Mouse (Mus musculus): ENCODE results near the gene Syne4. TPM values are rescaled to one million over a fixed set of nuclear protein-coding genes. Genes with fewer than 3 reads are reported as not detected.
A peak's percentile ranks its signal among the peaks of the same experiment; 100 is the strongest.

Gene Syne4
- polyA plus RNA-seq, 1 experiment: 14.7 TPM

DNA sequence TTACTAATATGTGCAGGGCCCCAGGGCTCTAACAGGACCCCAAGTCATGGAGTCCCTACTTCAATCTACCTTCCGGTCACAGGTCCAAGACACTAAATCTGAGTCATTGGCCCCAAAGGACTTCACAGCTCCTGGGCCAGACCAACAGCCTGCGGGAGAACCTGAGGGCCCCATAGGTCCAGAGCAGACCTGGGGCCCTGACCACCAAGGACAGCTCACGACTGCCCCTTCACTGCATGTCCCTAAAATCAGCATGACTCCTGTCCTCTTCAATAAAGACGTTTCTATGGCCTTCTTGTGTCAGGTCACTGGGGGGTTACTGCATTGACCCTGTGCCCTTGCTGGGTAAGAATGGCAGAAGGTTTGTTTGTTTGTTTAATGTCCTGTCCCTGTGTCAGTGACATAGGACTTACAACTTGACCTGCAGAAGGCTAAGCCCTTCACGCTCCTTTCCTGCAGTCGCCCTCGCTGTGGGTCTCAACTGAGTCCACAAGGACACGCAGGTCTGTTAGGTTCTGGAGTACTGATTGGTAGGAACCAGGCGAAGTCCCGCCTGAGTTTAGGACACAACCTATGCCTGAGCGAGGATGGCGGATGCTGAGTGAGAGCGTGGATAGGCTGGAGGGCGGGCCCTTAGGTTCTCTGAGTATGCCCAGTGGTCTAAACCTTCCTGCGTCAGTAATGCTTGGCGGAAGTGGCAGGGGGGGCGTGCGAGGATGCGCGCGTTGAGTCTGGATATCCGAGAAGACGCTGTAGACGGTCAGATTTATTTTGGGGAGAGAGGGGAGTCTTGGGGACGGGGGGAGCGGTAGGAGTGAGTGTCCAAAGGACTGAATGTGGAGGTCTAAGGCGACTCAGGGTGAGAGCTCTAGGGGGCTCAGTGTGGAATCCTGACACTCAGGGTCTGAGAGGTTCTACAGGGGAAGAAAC lies 6.3 kb upstream of the Syne4 start, which contains the start of gene Alkbh6:
Gene Alkbh6, plus strand, starts transcription at position 642 of the 930 bp plus-strand sequence.
- H3K4me1 ChIP-seq (ENCODE audit: control insufficient read depth, insufficient read depth, insufficient read length): peaks cover 3% of the 10 kb centered on the region; the same call in 1 of the 2 replicates
- no peaks in the 10 kb centered on the region for H3K27me3 ChIP-seq (ENCODE audit: control insufficient read depth, insufficient read depth, low read length)
- H3K36me3 ChIP-seq (ENCODE audit: control insufficient read depth, insufficient read depth, low read length): peaks cover 2% of the 10 kb centered on the region
- 7% methylated on average over 27 of the region's 27 CpGs for WGBS
- H3K4me3 ChIP-seq (ENCODE audit: extremely low read depth, insufficient read depth, insufficient read length): peak within 1 kb of the TSS; percentile 70
- peak; percentile 91 for DNase-seq (ENCODE audit: low read depth in 1 of 2, low spot score in 2 of 2)
- H3K27ac ChIP-seq (ENCODE audit: insufficient read depth, low read length): peak within 1 kb of the TSS; percentile 49
- no peak for TF ChIP-seq CTCF (IDR thresholded peaks at IDR 0.05; ENCODE audit: extremely low read depth, insufficient read depth, insufficient read length, insufficient replicate concordance)
- TF ChIP-seq POLR2A (IDR thresholded peaks at IDR 0.05; ENCODE audit: low read depth, low read length): peak; percentile 66

GRCm38 (mm10) chr7:30309395-30310129 lies 5.0 kb upstream of the Syne4 start:
- no peaks in the 10 kb centered on the region for H3K27me3 ChIP-seq (ENCODE audit: control insufficient read depth, insufficient read depth, low read length)
- WGBS: 64% methylated on average over 15 of the region's 15 CpGs
- no peak overlapping the region for H3K27ac ChIP-seq (ENCODE audit: insufficient read depth, low read length)
- DNase-seq (ENCODE audit: low read depth in 1 of 2, low spot score in 2 of 2): no peak
- peaks cover 3% of the 10 kb centered on the region; the same call in 1 of the 2 replicates for H3K4me1 ChIP-seq (ENCODE audit: control insufficient read depth, insufficient read depth, insufficient read length)
- TF ChIP-seq POLR2A (IDR thresholded peaks at IDR 0.05; ENCODE audit: low read depth, low read length) (no peak), CTCF (IDR thresholded peaks at IDR 0.05; ENCODE audit: extremely low read depth, insufficient read depth, insufficient read length, insufficient replicate concordance) (no peak)
- peak overlapping the region; percentile 70 for H3K4me3 ChIP-seq (ENCODE audit: extremely low read depth, insufficient read depth, insufficient read length)
- H3K36me3 ChIP-seq (ENCODE audit: control insufficient read depth, insufficient read depth, low read length): peaks cover 3% of the 10 kb centered on the region

- peaks cover 3% of the 10 kb centered on the region; the same call in 1 of the 2 replicates for H3K4me1 ChIP-seq (ENCODE audit: control insufficient read depth, insufficient read depth, insufficient read length)
- no peaks in the 10 kb centered on the region for H3K27me3 ChIP-seq (ENCODE audit: control insufficient read depth, insufficient read depth, low read length)
- no peak overlapping the region for H3K27ac ChIP-seq (ENCODE audit: insufficient read depth, low read length)
- TF ChIP-seq CTCF (IDR thresholded peaks at IDR 0.05; ENCODE audit: extremely low read depth, insufficient read depth, insufficient read length, insufficient replicate concordance): no peak
- no peak for TF ChIP-seq POLR2A (IDR thresholded peaks at IDR 0.05; ENCODE audit: low read depth, low read length)
- no peak overlapping the region for H3K4me3 ChIP-seq (ENCODE audit: extremely low read depth, insufficient read depth, insufficient read length)
- WGBS: 89% methylated on average over 12 of the region's 12 CpGs
- H3K36me3 ChIP-seq (ENCODE audit: control insufficient read depth, insufficient read depth, low read length): peaks cover 3% of the 10 kb centered on the region
- DNase-seq (ENCODE audit: low read depth in 1 of 2, low spot score in 2 of 2): no peak
These were observed 4.5 kb upstream of the Syne4 start for GRCm38 (mm10) chr7:30310136-30310535.

GRCm38 (mm10) chr7:30313666-30314320 lies 814 bp upstream of the Syne4 start:
- WGBS: 90% methylated on average over 27 of the region's 27 CpGs

GRCm38 (mm10) chr7:30315559-30316529 lies 1.2 kb downstream of the Syne4 start:
- no peak for DNase-seq (ENCODE audit: low read depth in 1 of 2, low spot score in 2 of 2)
- H3K4me3 ChIP-seq (ENCODE audit: extremely low read depth, insufficient read depth, insufficient read length): no peak overlapping the region
- H3K27me3 ChIP-seq (ENCODE audit: control insufficient read depth, insufficient read depth, low read length): no peaks in the 10 kb centered on the region
- 81% methylated on average over 13 of the region's 13 CpGs for WGBS
- no peak for TF ChIP-seq CTCF (IDR thresholded peaks at IDR 0.05; ENCODE audit: extremely low read depth, insufficient read depth, insufficient read length, insufficient replicate concordance)
- H3K4me1 ChIP-seq (ENCODE audit: control insufficient read depth, insufficient read depth, insufficient read length): peaks cover 2% of the 10 kb centered on the region; the same call in 1 of the 2 replicates
- peaks cover 3% of the 10 kb centered on the region for H3K36me3 ChIP-seq (ENCODE audit: control insufficient read depth, insufficient read depth, low read length)
- no peak overlapping the region for H3K27ac ChIP-seq (ENCODE audit: insufficient read depth, low read length)

More at GRCm38 (mm10) chr7:30313666-30314320, 814 bp upstream of the Syne4 start:
- TF ChIP-seq CTCF (IDR thresholded peaks at IDR 0.05; ENCODE audit: extremely low read depth, insufficient read depth, insufficient read length, insufficient replicate concordance): no peak
- TF ChIP-seq POLR2A (IDR thresholded peaks at IDR 0.05; ENCODE audit: low read depth, low read length): no peak
- Histone ChIP-seq H3K27ac (ENCODE audit: insufficient read depth, low read length) (no peak overlapping the region), H3K36me3 (ENCODE audit: control insufficient read depth, insufficient read depth, low read length) (peaks cover 3% of the 10 kb centered on the region), H3K4me1 (ENCODE audit: control insufficient read depth, insufficient read depth, insufficient read length) (peaks cover 3% of the 10 kb centered on the region; the same call in 1 of the 2 replicates), H3K27me3 (ENCODE audit: control insufficient read depth, insufficient read depth, low read length) (no peaks in the 10 kb centered on the region), H3K4me3 (ENCODE audit: extremely low read depth, insufficient read depth, insufficient read length) (no peak overlapping the region)
- DNase-seq (ENCODE audit: low read depth in 1 of 2, low spot score in 2 of 2): no peak
